Mouse (Mus musculus): ENCODE data around the gene Crygn.

The Crygn gene

GRCm38 (mm10) chr5:24747533-24747932 lies 10.3 kb downstream of the Crygn start:
- no peak for DNase-seq (ENCODE audit: low spot score in 2 of 2)

GRCm38 (mm10) chr5:24743956-24744355 lies 13.9 kb downstream of the Crygn start:
- no peak for DNase-seq (ENCODE audit: low spot score in 2 of 2)

- no peak for DNase-seq (ENCODE audit: low spot score in 2 of 2)
Observed at GRCm38 (mm10) chr5:24741172-24741885, 16.5 kb downstream of the Crygn start.

GRCm38 (mm10) chr5:24739141-24739753 lies 18.6 kb downstream of the Crygn start:
- DNase-seq (ENCODE audit: low spot score in 2 of 2), result peak; percentile 74 to 76

GRCm38 (mm10) chr5:24738517-24738916 lies 19.3 kb downstream of the Crygn start:
- DNase-seq (ENCODE audit: low spot score in 2 of 2), result no peak

- DNase-seq (ENCODE audit: low spot score in 2 of 2), result no peak
Observed at GRCm38 (mm10) chr5:24737595-24737994, 20.2 kb downstream of the Crygn start.

- DNase-seq (ENCODE audit: low spot score in 2 of 2), result no peak
Observed at GRCm38 (mm10) chr5:24733771-24734426, 23.9 kb downstream of the Crygn start.

- DNase-seq (ENCODE audit: low spot score in 2 of 2), result peak in 1 of 2 experiments; percentile 48
Observed at GRCm38 (mm10) chr5:24733134-24733533, 24.7 kb downstream of the Crygn start.

- no peak for DNase-seq (ENCODE audit: low spot score in 2 of 2)
Observed at GRCm38 (mm10) chr5:24730986-24731385, 26.8 kb downstream of the Crygn start.

- DNase-seq (ENCODE audit: low spot score in 2 of 2), result no peak
Observed at GRCm38 (mm10) chr5:24730488-24730871, 27.3 kb downstream of the Crygn start, which contains the start of gene Wdr86. Gene Wdr86, minus strand, starts transcription at chr5:24730727.

GRCm38 (mm10) chr5:24729797-24730487 lies 27.9 kb downstream of the Crygn start:
- DNase-seq (ENCODE audit: low spot score in 2 of 2), result no peak

GRCm38 (mm10) chr5:24726901-24727836 lies 30.6 kb downstream of the Crygn start:
- no peak for DNase-seq (ENCODE audit: low spot score in 2 of 2)

GRCm38 (mm10) chr5:24725897-24726296 lies 31.9 kb downstream of the Crygn start:
- no peak for DNase-seq (ENCODE audit: low spot score in 2 of 2)

- peak in 1 of 2 experiments; percentile 47 for DNase-seq (ENCODE audit: low spot score in 2 of 2)
Observed at GRCm38 (mm10) chr5:24724805-24725204, 33.0 kb downstream of the Crygn start.

GRCm38 (mm10) chr5:24724270-24724634 lies 33.6 kb downstream of the Crygn start:
- DNase-seq (ENCODE audit: low spot score in 2 of 2), result no peak

- no peak for DNase-seq (ENCODE audit: low spot score in 2 of 2)
Observed at GRCm38 (mm10) chr5:24723527-24724269, 34.1 kb downstream of the Crygn start.

- DNase-seq (ENCODE audit: low spot score in 2 of 2), result no peak
Observed at GRCm38 (mm10) chr5:24719852-24720251, 38.0 kb downstream of the Crygn start.

GRCm38 (mm10) chr5:24718076-24718475 lies 39.7 kb downstream of the Crygn start:
- no peak for DNase-seq (ENCODE audit: low spot score in 2 of 2)

GRCm38 (mm10) chr5:24713987-24714386 lies 43.8 kb downstream of the Crygn start:
- no peak for DNase-seq (ENCODE audit: low spot score in 2 of 2)

- DNase-seq (ENCODE audit: low spot score in 2 of 2), result no peak
Observed at GRCm38 (mm10) chr5:24713199-24713598, 44.6 kb downstream of the Crygn start.
